Mouse (Mus musculus) heart, adult 10 weeks (tissue): ENCODE data around the gene Mmp11. TPM values are rescaled to one million over a fixed set of nuclear protein-coding genes. Genes with fewer than 3 reads are reported as not detected.

Experiments used
- polyA plus RNA-seq: library from polyadenylated mRNA; stranded (reverse); fragments of 350-450 nt; fragmentation: Illumina TruSeq; extraction: RNeasy Lipid Tissue Mini Kit (QIAGEN cat#74804); gene quantifications from one replicate; pipeline ENCODE4 v1.2.3, GENCODE M21; 2014; ENCODE audit warnings: low read depth, low replicate concordance

Mmp11 gene
- polyA plus RNA-seq = 9.6 TPM

DNA sequence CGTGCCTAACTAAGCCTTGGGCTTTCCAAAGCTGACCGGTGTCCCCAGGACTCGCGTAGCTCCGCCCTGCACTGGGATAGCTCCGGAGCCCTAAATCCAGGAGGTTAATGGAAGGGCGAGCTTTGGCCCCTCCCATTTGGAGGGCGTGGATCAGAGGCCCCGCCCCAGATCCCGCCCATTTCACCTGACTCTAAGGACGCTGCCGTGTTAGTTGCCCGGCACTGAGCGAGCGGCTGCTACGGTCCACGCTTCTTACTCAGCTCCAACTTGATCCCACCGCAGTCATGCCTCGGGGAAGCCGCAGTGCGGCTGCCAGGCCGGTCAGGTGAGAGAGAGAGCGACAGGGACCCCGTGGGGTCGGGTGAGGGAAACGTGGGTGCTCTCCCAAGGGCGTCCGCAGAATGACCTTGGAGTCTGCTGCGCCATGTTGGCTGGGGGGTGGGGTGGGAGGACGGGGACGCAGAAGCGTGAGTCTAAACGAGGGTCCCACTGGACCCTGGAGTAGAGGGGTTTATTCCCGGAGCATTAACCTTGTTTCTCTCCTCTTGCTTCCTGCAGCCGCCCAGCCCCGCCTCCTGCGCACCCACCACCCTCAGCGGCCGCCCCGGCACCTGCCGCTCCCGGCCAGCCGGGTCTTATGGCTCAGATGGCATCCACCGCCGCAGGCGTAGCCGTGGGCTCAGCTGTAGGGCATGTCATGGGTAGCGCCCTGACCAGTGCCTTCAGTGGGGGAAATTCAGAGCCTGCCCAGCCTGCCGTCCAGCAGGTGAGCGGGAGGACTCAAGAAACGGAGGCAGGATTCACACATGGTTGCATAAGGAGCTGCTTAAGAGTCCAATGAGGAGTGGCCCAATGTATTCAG, at the start of gene Mmp11:
Gene Mmp11 (minus strand): TSS at position 817 of the 862 bp plus-strand sequence.

GRCm38 (mm10) chr10:75954381-75954811, 18.1 kb upstream of the Mmp11 start, which contains the start of gene Gm5134:
Gene Gm5134, plus strand, starts transcription at chr10:75954514.

DNA sequence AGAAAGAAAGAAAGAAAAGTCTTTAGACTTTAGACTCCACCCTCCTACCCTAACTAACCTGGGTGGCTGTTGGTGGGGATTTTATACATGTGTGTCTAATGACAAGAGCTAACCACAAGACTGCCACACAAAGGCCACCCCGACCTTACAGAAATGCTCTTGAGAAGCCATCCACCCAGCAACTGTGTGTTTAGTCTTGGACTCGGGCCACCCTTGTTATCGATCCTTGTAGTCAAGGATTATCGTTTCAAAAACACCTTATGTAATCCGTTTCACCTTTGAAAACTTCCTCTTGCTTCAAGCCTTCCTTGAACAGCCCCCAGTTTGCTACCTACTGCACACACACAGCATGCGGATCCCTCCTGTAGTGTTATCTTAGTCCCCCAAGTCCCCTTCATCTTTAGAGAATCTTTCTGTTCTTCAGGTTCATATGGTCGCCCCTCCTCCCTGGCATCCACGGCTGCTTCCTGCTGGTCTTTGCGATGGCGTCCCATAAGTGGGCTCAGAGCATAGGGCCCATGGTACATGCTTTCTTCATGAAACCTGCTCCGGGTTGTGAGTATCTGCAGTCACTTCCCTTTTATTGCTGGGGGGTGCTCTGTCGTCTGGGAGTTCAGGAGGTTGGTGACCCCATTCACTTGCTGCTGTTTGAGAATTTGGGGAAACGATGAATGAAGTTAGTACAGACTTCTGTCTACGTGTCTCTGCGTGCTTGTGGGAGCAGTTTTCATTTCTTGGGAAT, 6.6 kb upstream of the Mmp11 start, which contains the start of gene Vpreb3:
Gene Vpreb3 (plus strand): TSS at position 322 of the 742 bp plus-strand sequence.

DNA sequence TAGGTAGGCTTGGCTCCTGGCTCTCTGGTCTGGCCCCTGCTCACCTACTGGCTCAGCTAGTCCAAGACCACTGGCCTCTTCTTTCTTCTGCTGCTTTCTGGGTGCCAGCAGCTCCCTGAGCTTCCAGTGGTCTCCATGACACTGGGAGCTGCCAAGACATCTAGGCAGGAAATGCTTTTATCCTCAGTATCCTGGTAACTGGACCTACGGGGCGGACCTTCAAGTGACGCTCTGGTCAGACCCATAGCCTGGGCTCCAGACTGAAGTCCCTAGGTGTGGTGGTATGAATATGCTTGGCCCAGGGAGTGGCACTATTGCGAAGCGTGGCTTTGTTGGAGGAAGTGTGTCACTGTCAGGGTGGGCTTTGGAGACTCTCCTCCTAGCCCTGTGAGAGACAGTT, 4.2 kb upstream of the Mmp11 start, which contains the start of gene Gm867:
Gene Gm867 (minus strand): TSS at position 153 of the 400 bp plus-strand sequence.

GRCm38 (mm10) chr10:75932891-75933290, 3.4 kb downstream of the Mmp11 start, which contains the start of gene Chchd10:
Gene Chchd10, plus strand, starts transcription at chr10:75933130.

GRCm38 (mm10) chr10:75921026-75921725, 15.1 kb downstream of the Mmp11 start, which contains the start of gene Smarcb1:
Gene Smarcb1, minus strand, starts transcription at chr10:75921617.

DNA sequence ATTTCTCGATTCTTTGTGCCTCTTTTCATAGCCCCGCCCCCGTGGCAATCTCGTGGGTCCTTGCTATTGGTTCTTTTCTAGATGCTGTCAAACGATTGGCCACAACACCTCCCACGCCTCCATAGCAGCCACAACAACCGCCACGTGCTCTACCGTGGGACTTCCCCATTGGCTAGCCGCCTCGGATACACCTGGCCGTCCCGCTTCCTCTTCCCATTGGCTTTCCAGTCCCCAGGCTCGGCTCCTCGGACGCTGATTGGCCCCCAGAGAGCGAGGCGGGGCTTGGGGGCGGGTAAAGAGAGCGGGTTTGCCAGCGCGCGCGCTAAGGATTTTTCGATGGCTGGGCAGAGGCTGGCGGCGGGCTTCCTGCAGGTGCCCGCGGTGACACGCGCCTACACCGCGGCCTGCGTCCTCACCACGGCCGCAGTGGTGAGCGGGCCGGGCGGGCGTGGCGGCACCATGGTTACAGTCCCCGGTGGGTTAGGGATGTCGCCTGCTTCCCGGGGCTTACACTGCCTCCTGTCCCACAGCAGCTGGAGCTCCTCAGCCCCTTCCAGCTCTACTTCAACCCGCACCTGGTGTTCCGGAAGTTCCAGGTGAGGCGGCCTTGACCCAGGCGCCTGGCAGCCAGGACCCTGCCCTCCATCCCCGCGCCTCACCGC, 43.1 kb downstream of the Mmp11 start, which contains the start of gene Derl3:
Gene Derl3 (plus strand): TSS at position 325 of the 662 bp plus-strand sequence.

Other genes starting within 250 kb of the Mmp11 start
- gene Cabin1, start 172.2 kb downstream of the Mmp11 start, polyA plus RNA-seq = 16.5 TPM
- 148 TPM for gene Ddt, start 163.1 kb downstream of the Mmp11 start, polyA plus RNA-seq
- not detected for gene Gm20441, start 155.5 kb downstream of the Mmp11 start, polyA plus RNA-seq
- 4.7 TPM for gene Gstt3, start 155.1 kb downstream of the Mmp11 start, polyA plus RNA-seq
- 37.9 TPM for gene Gstt1, start 137.9 kb downstream of the Mmp11 start, polyA plus RNA-seq
- gene Gstt4, start 114.0 kb downstream of the Mmp11 start, polyA plus RNA-seq = not detected
- gene Gstt2, start 99.1 kb downstream of the Mmp11 start, polyA plus RNA-seq = 20.2 TPM
- 174 TPM for gene Mif, start 76.3 kb downstream of the Mmp11 start, polyA plus RNA-seq
- 0.73 TPM for gene Derl3, start 43.1 kb downstream of the Mmp11 start, polyA plus RNA-seq
- gene Smarcb1, start 14.9 kb downstream of the Mmp11 start, polyA plus RNA-seq = 25.2 TPM
- 1,332 TPM for gene Chchd10, start 3.4 kb downstream of the Mmp11 start, polyA plus RNA-seq
- not detected for gene Gm867, start 4.2 kb upstream of the Mmp11 start, polyA plus RNA-seq
- not detected for gene Vpreb3, start 6.6 kb upstream of the Mmp11 start, polyA plus RNA-seq
- not detected for gene Gm5134, start 18.0 kb upstream of the Mmp11 start, polyA plus RNA-seq
- gene Zfp280b, start 96.2 kb upstream of the Mmp11 start, polyA plus RNA-seq = 4.6 TPM
- gene Slc5a4b, start 174.5 kb upstream of the Mmp11 start, polyA plus RNA-seq = not detected
- gene Slc5a4a, start 211.0 kb upstream of the Mmp11 start, polyA plus RNA-seq = not detected